Mouse (Mus musculus) mouse trophoblast stem cell (cell line): Measurements from ENCODE around the gene Kazald1.
"Not testable (repeated sequence)": the region's sequence is repeated elsewhere in the genome, so short reads cannot be mapped to it uniquely, and the experiment has no call there.

Experiments
- in situ Hi-C, 2 experiments: fragments of 300-500 bp; cut with MseI, MboI; formaldehyde crosslinking; loops; 2 replicates in 1 of 2; 3 replicates in 1 of 2; pipeline ENCODE4 v1.15.1; 2025

Kazald1 gene

DNA sequence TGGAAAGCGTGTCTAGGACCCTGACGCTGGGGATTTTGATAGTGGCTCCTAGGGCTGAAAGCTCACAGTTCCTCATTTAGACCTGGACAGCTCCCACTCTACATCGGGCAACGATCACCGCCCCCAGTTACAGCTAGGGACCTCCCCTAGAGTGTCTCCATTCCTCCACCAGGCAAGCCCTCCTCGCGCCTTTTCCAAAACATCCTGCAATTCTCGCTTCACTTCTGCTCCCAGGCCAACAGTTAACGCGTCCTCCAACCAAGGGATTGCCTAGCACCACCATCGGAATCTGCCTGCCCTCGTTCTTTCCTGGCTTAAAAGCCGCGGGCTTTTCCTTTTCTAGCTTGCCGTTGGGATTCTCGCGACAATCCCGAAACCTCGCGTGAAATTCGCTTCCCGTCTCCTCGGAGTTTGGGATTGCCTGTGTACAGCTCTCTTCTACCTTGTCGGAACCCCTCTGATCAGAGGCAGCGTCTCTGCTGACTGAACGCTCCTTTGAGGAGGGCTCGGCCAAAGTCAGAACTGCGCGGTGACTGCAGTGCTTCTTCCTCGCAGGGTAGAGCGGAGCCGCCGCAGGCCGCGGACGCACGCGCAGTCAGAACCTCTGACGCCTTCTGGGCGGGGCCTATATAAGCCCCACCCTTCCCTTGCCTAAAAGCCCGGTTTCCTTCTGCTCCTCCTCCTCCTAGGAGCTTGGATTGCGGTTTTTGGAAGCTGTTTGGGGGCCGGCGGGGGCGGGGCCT lies at the start of gene Kazald1:
Kazald1 (plus strand) TSS at position 662 of the 743 bp plus-strand sequence.
- in situ Hi-C loops = no loop called here

DNA sequence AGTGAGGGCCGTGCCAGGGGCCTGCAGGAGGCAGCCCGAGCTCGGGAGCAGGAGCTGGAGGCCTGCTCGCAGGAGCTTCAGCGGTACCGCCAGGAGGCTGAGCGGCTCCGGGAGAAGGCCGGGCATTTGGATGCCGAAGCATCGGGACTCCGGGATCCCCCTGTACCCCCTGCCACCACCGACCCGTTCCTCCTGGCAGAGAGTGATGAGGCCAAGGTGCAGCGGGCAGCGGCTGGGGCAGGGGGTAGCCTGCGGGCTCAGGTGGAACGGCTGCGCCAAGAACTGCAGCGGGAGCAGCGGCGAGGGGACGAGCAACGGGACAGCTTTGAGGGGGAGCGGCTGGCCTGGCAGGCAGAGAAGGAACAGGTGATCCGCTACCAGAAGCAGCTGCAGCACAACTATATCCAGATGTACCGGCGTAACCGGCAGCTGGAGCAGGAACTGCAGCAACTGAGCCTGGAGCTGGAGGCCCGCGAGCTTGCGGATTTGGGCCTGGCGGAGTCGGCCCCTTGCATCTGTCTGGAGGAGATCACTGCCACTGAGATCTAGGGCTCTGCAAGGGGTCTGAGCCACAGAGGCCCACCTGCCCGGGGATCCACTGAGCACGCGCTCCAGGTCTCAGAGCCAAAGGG lies 49.0 kb upstream of the Kazald1 start:
- in situ Hi-C loops = no loop called here

DNA sequence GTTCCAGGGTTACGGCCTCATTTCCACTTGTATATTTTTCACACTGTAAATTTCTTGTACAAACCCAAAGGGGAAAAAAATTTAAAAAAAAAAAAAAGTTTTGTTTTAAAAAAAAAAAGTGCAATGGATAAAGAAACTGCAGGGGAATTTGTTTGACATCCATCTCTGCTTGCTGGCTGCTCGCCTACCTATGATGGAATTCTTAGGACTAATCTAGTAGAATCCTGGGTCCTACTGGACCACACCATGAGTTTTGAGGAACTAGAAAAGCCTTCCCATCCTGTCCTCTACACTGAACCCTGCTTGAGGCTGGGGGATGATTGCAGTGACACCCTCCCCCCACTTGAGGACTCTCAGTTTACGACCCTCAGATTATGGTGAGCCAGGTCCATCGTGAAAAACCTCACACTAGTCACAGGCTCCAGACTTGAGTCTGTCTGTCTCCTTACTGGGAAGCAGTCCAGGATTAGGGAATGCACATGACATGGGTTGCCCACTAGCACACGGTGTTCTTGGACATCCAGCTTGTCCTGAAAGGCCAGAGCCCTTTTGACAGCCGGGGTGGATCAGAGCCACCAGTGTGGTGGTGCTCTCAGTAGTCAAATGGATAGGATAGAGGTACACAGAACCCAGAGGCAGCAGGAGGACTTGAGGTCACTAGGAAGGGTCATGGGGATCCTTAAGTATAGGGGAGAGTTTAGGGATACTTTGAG lies 47.9 kb upstream of the Kazald1 start:
- in situ Hi-C loops = no loop called here

DNA sequence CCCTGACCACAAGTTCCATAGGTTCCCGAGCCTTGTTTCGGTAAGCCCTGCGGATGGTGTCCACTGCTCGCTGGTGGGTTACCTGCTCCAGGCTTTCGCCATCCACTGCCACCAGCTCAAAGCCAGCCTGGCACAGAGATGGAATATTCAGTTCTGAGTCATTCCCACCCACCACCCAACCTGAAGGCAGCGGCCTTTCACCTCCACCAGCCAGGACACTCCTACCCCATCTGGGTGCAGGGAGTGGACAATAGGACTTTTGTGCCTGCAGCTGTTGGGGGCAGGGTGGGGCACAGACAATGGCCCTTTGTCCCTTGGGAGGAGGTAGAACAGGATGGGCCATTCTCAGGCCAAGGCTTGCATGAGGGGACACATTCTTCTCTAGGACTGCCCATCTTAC lies 47.2 kb upstream of the Kazald1 start:
- in situ Hi-C loops = no loop called here

DNA sequence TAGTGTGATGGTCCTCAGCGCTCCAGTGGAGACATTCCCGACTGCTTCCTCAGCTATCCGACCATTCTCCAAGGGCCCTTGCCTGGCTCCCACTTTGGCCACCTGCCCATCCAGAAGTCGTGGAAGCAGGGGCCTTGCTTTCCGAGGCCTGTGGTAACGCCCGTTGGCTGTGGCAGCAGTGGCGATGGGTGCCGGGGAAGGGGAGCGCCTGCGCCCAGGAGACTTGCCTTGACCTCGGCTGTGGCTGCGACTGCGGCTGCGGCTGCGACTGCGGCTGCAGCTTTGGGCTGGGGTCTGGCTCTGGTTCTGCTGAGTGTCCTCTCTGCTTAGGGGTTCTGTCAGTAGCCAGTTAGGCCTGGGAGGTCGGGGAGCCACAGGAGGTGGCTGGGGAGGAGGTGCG lies 46.3 kb upstream of the Kazald1 start:
- in situ Hi-C loops = no loop called here

DNA sequence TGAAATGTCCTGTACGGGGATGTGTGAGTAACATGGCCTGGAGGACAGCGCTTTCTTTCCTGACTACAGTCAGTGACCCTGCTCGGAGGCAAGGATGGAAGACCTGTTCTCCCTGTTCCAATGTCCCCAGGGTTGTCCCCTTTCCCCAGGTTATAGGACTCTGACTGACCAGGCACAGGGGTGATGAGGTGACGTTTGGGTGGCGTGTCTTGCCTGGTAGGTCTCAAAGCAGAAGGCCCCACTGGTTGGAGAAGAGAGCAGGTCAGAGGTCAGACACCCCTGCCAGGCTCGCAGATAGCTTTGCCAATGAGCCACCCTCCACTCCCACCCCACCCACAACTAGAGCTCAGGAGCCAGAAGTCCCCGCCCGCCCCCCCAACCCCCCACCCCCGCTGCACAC lies 45.5 kb upstream of the Kazald1 start:
- in situ Hi-C loops = no loop called here

DNA sequence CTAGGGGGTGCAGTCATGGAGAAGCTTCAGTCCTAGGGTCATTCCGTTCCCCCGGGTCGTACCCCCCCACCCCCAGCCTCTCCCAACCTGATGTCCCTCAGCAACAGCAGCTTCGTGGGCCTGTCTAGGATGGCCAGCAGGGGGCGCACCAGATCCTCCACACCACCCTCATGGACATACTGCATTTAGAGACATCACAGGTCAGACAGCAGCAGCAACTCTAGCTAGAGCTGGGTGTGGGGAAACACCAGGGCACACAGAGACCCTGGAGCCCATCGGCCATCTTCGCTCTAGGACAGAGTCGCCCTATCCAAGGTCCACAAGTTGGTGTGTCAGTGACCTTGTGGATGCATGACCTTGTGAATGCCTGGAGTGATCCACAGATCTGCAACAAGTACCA lies 44.9 kb upstream of the Kazald1 start:
- in situ Hi-C loops = no loop called here

DNA sequence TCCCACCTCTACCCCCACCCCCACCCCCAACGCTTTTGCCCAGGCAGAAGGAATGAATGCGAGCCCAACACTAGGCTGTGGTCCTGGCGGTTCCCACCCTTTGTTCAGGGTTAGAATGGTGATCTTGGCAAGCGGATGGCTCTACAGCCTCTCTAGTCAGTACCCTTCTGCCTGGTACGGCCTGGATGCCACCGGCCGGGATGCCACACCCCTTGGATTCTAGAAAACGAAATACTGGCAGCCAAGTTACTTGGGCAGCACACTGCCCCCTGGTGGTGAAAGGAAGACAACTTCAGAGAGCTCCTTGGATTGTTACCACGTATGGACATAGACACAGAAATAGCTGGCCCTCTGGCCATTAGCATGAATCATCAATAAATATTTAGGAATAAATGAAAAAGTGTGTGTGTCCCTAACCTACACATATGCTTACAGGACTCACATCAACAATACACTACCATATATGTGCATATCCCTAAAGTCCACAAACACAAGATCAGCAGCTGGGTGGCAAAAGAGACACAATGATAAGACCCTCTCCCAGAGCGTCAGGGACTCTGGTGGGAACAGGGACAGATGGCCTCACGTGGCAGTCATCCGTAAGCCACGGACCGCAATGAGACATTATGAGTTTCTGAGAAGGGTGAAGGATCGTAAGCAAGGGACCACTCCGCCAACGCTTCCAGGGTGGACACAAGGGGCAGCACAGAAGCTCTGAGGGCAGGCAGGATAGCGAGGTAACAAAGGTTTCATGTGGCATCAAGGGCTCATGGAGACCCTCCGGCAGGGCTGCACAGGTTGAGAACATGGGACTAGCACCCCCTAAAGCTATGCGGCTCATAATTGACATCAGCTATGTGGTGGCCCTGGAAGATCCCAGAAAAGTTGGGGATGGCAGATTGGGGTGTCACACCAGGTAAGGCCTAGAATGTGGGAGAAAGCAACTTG lies 44.0 kb upstream of the Kazald1 start:
- in situ Hi-C loops = no loop called here

DNA sequence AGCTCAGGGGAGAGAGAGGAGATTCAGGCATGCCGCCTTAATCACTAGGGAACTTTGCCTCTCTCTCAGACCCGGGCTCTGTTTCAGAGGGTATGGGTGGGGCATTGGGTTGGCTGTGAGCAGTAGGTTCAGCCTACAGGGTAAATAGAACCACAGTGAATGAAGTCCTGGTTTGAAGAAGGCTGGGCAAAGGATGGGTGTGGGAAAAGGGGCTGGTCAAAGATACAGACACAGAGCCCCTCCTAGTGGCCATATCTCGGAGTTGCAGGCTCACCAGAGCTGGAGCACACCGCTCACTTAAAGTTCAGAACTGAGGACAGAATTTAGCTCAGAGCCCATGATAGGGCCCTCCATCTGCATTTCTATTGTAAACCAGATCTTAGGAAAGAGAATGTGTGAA lies 43.3 kb upstream of the Kazald1 start:
- in situ Hi-C loops = no loop called here

DNA sequence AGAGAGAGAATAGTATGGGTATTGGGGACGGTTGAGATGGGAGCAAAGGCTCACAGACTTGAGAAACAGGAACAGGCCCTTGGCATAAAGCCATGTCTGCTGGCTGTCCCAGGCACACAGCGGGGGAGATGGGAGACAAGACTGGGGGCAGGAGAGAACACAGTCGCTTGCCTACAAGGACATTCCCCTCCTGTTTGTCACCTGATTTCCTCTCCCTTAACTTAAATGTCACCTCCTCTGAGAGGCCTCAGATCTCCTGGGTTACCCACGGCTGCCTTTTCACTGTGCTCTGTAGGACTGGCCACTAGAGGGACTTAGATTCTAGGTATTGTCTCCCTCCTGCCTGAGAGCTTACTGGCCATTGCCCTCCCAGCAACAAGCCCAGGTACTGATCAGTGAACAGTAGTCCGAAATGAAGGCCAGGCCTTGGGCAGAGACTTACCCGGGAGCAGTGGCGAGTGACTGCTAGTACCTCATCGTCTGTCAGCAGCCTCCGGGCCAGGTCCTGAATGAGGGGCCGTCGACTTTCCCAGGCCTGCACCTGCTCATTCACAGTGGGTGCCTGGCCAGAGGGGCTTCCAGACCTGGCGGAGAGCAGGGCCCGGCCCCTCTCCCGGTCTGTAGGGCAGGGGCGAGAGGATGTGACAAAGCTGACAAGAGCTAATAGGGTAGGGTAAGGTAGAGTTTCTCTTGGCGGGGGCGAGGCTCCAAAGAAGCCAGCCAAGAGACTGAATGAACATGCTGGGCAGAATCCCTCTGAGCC lies 42.3 kb upstream of the Kazald1 start:
- in situ Hi-C loops = no loop called here

DNA sequence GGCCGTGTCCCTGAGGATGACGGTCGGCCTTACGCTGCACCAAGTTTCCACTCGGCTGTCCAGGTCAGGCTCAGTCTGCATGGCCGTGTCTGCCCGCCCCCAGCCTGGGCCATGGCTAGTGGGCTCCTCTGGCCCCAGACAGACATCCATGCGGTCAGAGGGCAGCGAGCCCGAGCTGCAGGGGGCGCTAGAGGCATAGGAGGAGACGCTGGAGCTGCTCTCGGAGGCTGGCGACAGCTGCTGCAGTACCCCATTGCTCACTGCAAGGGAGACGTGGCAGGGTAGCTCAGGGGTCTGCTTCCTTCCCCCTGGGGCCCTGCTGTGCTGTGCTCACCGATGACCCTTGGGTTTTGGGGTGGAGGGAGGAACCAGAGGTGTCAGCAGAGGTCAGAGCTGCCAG lies 38.2 kb upstream of the Kazald1 start:
- in situ Hi-C loops = no loop called here

DNA sequence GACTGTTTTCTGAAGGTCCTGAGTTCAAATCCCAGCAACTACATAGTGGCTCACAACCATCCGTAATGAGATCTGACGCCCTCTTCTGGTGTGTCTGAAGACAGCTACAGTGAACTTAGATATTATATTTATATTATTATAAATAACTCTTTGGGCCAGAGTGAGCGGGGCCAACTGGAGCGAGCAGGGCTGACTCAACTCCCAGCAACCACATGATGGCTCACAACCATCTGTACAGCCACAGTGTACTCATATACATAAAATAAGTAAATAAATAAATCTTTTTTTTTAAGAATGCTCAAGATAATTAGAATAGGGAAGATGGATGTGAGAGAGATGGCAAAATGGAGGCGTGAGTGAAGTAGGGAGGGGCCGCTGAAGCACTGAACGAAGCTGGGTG lies 36.8 kb upstream of the Kazald1 start:
- in situ Hi-C loops = not testable (repeated sequence)

DNA sequence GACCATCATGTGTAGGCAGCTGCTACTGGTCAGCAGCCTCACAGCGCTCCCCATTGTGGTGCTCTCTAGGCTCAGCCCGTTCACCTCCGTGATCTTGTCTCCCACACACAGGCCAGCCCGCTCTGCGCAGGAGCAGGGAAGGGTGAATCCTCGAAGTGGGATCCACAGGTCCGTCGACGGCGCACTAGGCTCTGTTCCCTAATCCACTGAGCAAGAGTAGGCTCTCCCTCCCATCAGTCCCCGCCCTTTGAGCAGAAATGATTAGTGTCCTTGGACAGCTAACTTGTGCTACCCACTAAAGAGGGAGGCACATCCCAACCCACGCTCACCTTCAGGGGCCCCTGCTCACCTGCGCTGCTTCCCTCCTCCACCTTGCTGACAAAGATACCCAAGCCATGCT lies 34.8 kb upstream of the Kazald1 start:
- in situ Hi-C loops = no loop called here

DNA sequence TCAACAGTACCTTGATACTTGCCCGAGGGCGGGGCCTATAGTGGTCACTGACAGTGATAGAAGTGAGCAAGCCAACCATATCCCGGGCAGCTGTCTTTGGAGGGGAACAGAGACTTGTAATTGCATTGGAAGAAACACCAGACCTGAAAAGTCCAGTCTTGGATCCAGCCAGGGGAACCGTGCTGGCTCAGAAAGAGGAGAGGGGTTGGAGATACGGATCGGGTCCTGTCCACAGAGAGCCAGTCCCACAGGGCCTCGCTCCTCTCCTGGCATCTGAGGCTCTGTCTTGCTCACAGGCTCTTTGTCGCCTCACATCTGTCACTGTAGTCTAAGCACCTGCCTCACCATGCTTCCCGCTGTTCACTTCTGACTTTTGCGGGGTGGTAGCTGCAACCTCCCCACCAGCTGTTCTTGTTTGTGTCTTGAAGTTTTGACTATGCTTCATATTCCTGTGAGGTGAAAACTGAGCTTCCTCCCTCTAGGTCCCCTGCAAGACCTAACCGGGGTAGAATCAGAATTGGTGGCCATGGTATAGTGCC lies 30.6 kb upstream of the Kazald1 start:
- in situ Hi-C loops = no loop called here

DNA sequence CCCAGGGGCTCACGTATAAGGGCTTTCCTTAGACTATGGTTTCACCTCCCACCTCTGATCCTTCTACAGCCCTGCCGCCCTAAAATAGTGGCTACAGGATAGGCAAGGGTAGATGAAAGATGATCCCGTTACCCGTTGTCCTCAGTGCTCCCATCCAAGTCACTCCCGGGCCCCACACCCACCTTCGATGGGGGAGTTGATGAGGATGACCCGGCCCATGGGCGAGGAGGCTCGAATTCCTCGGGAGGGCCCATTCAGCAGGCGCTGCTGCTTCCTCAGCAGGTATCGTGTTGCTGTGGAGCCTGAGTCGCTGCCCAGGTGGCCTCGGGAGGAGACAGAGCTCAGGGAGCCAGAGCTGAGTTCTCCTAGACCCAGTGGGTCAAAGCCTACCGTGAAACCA lies 29.8 kb upstream of the Kazald1 start:
- in situ Hi-C loops = no loop called here

DNA sequence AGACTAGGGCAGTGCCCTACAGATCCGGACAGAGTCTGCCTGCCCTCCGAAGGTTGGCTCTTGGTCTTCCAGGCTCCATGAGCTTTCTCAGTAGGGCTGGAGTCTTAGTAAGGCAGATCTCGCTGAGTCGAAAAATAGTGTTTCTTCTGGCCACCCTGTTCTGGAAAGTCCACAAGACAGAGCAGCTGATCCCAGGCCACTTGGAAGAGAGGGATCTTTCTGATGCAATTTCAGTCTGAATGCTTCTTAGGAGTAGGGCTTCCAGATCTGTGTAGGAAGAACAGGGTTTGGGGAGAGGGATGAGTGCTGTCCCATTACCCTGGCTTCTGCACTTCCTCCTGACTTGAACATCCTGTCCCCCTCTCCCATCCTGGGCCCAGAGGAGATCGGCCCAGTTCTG lies 29.4 kb upstream of the Kazald1 start, which contains the start of gene Pdzd7:
Pdzd7 (minus strand) TSS at position 67 of the 400 bp plus-strand sequence.
- in situ Hi-C loops = no loop called here

DNA sequence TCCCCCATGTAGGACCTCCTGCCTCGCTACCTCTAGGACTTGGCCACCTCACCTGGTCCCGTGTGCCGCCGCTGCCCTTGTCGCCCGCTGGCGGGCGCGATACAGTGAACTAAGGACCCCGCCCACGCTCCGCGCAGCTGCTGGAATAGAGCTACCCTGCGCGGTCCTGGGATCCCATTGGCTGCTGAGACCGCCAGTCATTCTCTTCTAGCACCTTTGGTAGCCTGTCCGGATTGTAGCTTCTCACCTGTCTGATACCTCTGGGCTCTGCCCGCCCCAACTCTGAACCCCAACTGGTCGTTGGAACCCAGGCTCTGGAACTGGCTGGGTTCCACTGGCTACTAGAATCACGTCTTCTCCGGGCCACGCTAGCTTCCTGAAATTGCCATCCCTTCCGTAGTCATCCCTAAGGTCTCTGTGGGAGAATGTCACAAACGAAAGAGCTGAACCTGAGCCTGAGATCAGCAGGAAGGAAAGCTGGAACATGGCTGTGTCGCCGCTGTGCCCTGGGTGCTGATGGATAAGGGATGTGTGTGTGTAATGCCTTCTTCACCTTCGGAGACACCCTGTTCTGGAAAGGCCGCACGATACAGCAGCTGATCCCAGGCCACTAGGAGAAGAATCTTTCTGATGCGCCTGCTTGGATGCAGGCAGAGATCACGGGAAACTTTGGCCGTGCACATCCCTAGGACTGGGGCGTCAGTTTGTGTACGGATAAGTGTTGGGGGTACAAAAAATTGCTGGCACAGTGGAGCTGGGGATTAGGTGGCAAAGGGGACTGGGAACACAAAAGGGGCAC lies 28.3 kb upstream of the Kazald1 start:
- in situ Hi-C loops = no loop called here

DNA sequence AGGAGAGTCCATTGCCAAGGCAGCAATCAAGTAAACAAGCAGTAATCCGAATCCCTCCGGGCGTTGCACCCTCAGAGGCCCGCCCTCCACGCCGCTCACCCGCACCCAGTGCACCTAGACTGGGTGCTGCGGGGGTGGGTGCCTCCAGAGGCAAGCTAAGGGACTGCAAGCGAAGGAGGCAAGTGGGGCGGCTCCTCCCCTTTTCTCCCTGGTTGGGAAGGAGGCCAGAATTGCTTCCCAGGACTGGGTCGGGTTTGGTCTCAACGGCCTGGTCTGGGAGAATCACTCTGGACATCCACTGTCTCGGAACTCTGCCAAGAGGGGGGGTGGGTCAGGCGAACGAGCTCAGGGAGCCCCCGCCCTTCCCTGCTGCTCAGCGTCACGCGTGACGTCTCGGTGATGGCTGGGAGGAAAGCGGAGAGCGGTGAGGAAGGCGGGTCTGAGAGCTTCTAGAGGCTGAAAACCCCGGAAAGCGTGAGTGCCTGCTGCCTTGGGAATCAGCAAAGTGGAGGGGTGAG lies 27.6 kb upstream of the Kazald1 start, which contains the start of gene Sfxn3:
Sfxn3 (plus strand) TSS at position 87 of the 518 bp plus-strand sequence.
- in situ Hi-C loops = no loop called here

DNA sequence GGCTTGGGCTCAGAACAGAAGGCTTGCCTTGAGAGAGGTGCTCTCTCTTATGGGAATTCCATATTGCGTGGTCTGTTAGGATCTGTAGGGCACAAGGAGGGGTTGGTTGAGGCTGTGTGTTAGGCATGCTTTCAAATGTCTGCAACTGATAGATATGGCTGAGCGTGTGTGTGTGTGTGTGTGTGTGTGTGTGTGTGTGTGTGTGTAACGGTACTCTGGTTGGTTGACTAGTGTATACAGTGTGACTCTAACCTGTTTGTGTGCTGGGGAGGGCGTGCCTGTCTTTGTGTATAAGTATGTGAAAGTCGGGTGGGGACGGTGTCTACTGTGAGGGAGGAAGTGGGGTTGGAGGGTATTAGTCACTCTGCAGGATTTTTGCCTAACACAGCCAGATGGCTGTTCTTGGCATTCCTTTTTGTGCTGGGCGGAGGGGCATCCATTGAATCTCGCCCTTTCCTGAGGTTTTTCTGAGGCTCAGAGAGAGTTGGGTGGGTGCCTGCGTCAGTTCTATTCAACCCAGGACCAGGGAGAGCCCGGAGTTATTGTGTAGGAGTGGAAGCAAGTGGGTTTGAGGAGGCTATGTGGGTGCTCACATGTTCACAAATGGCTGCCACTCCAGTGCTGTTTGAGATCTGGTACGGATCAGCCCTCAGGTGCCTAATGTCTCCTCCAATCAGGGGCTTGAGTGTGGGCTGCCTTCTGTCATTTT lies 27.0 kb upstream of the Kazald1 start:
- in situ Hi-C loops = no loop called here
